Mouse (Mus musculus) intestine, embryonic 14.5 days (tissue): ENCODE results near the gene Svop. TPM values are rescaled to one million over a fixed set of nuclear protein-coding genes. Genes with fewer than 3 reads are reported as not detected.

Source experiments
- ATAC-seq: fragments of 200-750 bp; cut with Nextera tagmentation; replicated peaks from 2 replicates; pipeline ENCODE4 v1.8.0; 2017; ENCODE audit warnings: low read depth, moderate number of reproducible peaks, moderate TSS enrichment, moderate library complexity; ENCODE audit not compliant: low FRiP score, low TSS enrichment
- DNase-seq: peaks from one replicate; pipeline ENCODE4 v3.0.0-alpha.2; 2018; ENCODE audit warnings: low spot score
- H3K27ac ChIP-seq: fragments of 300-500 bp; sonication (generic); 2 replicates; pipeline ENCODE4 v1.5.1; 2014; ENCODE audit warnings: low read depth, mild to moderate bottlenecking, control low read depth
- H3K27me3 ChIP-seq: fragments of 300-500 bp; sonication (generic); replicated peaks from 2 replicates; pipeline ENCODE4 v1.6.1; 2014; ENCODE audit warnings: low read length, control low read depth; ENCODE audit not compliant: control insufficient read depth, insufficient read depth
- H3K36me3 ChIP-seq: fragments of 300-500 bp; sonication (generic); 2 replicates; pipeline ENCODE4 v1.6.1; 2014; ENCODE audit warnings: low read length, control low read depth; ENCODE audit not compliant: control insufficient read depth, insufficient read depth
- H3K4me1 ChIP-seq: fragments of 300-500 bp; sonication (generic); replicated peaks from 2 replicates; pipeline ENCODE4 v1.6.1; 2014; ENCODE audit warnings: low read length, control low read depth, mixed read lengths; ENCODE audit not compliant: control insufficient read depth, insufficient read depth
- H3K4me2 ChIP-seq: fragments of 300-500 bp; sonication (generic); 2 replicates; pipeline ENCODE4 v1.6.1; 2014; ENCODE audit warnings: low read length
- H3K4me3 ChIP-seq: fragments of 300-500 bp; sonication (generic); 2 replicates; pipeline ENCODE4 v1.5.1; 2014; ENCODE audit warnings: low read depth, low read length, control low read depth, mixed read lengths
- H3K9ac ChIP-seq: fragments of 300-500 bp; sonication (generic); 2 replicates; pipeline ENCODE4 v1.6.1; 2014; ENCODE audit warnings: mild to moderate bottlenecking, low read length
- H3K9me3 ChIP-seq: fragments of 300-500 bp; sonication (generic); 2 replicates; pipeline ENCODE4 v1.6.1; 2016; ENCODE audit warnings: low read length, control low read depth; ENCODE audit not compliant: control insufficient read depth
- WGBS: fragments of 180-500 bp; shearing (Covaris S2); extraction: QIAGEN DNeasy Blood & Tissue Kit; methylation state at CpG from one replicate; pipeline ENCODE4 v1.1.7; 2014; 5-methylcytosine and 5-hydroxymethylcytosine counted together
- polyA plus RNA-seq: library from polyadenylated mRNA; unstranded; fragments of >200 nt; fragmentation: Nextera tagmentation; extraction: Ambion mirVana; gene quantifications from 2 replicates; pipeline ENCODE4 v1.2.1, GENCODE M21; 2014

The Svop gene
- polyA plus RNA-seq, 1 experiment from 2014 or later = 3.1 TPM

DNA sequence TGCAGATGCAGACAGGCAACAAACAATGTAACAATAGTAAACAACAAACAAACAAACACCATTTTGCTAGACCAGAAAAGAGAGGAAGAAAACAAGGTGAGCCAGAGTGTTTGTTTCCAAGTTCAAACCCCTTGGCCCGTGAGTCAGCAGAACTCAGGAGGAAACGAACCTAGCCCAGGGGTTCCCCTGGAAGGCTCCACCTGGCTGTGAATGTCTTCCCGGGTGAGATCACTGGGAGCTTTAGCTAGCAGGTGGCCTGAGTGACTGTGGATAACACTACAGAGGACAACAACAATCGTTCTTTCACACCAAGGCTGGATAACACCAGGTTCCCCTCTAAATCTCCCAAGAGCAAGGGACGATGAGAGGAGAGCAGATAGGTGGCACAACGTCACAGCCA is 110.2 kb downstream of the Svop start:
- no peak overlapping the region for H3K9ac ChIP-seq
- ATAC-seq (no peak), DNase-seq (no peak)
- no peaks in the 10 kb centered on the region for H3K27me3 ChIP-seq
- peaks cover 20% of the 10 kb centered on the region; the same call in 1 of the 2 replicates for H3K36me3 ChIP-seq
- peaks cover 6% of the 10 kb centered on the region; the same call in 1 of the 2 replicates for H3K4me1 ChIP-seq
- no peak overlapping the region for H3K27ac ChIP-seq
- 88% methylated on average over 6 of the region's 6 CpGs for WGBS
- H3K4me3 ChIP-seq = no peak overlapping the region
- H3K4me2 ChIP-seq = no peak overlapping the region
- H3K9me3 ChIP-seq = no peaks in the 10 kb centered on the region

DNA sequence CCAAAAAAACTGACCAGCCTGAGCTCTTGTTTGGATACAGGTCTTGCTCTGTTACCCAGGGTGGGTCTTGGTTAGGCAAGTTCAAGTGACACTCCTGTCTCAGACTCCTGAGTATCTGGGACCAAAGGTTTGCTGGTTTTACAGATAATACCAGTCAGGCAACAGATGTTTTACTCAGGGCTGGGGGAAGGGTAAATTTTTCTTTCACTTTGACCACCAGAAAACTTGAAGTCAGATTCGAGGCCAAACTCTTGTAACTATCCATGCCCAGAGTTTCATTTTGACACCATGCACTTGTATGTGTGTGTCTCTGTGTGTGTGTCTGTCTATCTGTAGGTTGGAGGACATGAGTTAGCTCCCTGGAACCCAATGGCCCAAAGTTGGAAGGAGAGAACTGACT is 110.9 kb downstream of the Svop start:
- Histone ChIP-seq H3K27ac (no peak overlapping the region), H3K9me3 (no peaks in the 10 kb centered on the region), H3K27me3 (no peaks in the 10 kb centered on the region), H3K4me2 (no peak overlapping the region), H3K36me3 (peaks cover 20% of the 10 kb centered on the region; the same call in 1 of the 2 replicates), H3K4me1 (peaks cover 8% of the 10 kb centered on the region), H3K9ac (no peak overlapping the region), H3K4me3 (no peak overlapping the region)
- ATAC-seq = no peak
- 90% methylated on average over 1 of the region's 1 CpGs for WGBS
- DNase-seq = no peak

DNA sequence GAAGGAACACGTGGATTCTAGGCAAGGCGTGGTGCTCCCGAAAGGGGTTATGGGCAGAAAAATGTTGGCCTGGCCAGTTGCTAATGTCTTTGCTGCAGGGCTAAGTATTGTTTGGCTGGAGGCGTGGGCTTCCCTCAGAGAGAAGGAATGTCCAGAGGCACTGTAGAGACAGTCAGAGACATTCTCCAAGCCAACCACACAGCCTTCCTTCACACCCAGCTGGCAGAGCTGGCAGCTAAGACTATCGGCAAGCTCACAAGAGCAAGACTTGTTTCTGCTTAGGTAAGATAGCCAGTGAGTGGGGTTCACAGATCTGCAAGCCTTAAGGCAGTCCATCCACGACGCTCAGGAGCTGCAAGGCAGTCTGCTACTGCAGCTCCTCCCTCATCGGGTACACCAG is 114.1 kb downstream of the Svop start:
- no peak overlapping the region for H3K27ac ChIP-seq
- DNase-seq = no peak
- H3K9ac ChIP-seq = no peak overlapping the region
- H3K27me3 ChIP-seq = no peaks in the 10 kb centered on the region
- no peaks in the 10 kb centered on the region for H3K9me3 ChIP-seq
- H3K4me1 ChIP-seq = peaks cover 18% of the 10 kb centered on the region
- no peak overlapping the region for H3K4me2 ChIP-seq
- no peak overlapping the region for H3K4me3 ChIP-seq
- peaks cover 17% of the 10 kb centered on the region; the same call in 1 of the 2 replicates for H3K36me3 ChIP-seq
- 69% methylated on average over 8 of the region's 8 CpGs for WGBS
- no peak for ATAC-seq

Other genes starting within 250 kb of the Svop start
- 185 and 200 TPM in 2 replicates for gene Coro1c, start 182.8 kb downstream of the Svop start, polyA plus RNA-seq
- gene Ssh1, start 97.7 kb downstream of the Svop start, polyA plus RNA-seq = 19.4 and 19.6 TPM in 2 replicates
- 5.1 and 5.7 TPM in 2 replicates for gene Dao, start 87.9 kb downstream of the Svop start, polyA plus RNA-seq
- gene Usp30, start 26.1 kb downstream of the Svop start, polyA plus RNA-seq = 10.1 and 11.4 TPM in 2 replicates
- gene Alkbh2, start 36.6 kb upstream of the Svop start, polyA plus RNA-seq = 9.4 and 12.6 TPM in 2 replicates
- 38.2 and 41.6 TPM in 2 replicates for gene Ung, start 38.8 kb upstream of the Svop start, polyA plus RNA-seq
- gene Acacb, start 55.0 kb upstream of the Svop start, polyA plus RNA-seq = 2.3 and 2.4 TPM in 2 replicates
- gene Foxn4, start 182.2 kb upstream of the Svop start, polyA plus RNA-seq = not detected in 2 replicates
- gene Myo1h, start 197.6 kb upstream of the Svop start, polyA plus RNA-seq = 4.4 and 4.6 TPM in 2 replicates